35 mouse cellular contexts compared by ENCODE assay signal in the genomic region with DNA sequence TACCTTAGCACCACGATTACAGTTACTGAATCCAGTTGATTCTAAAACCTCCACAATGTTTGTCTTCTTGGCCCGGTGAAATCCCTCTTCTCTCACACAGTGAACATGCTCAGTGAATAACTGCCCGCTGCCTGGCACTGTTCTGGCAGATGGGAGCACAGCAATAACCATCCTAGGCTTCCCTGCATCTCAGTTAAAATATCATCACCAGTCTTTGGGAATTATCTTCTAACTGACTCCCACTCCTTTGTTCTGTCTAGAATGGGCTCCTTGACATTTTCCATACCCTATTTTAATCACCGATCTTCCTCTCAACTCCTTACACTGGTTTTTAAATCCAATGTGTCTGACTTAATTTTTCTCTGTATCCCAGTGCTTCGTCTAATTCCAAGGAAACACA. TPM values are rescaled to one million over a fixed set of nuclear protein-coding genes. Genes with fewer than 3 reads are reported as not detected.
"Had no signal": no experiment of that assay in that cellular context is flagged by ENCODE, and none has a peak within 500 bp of the region (broad histone marks: within the 10 kb centered on the region; RNA-seq: fewer than 3 reads in every experiment).

No protein-coding gene starts in this region.

- H3K27me3 ChIP-seq: intestine, embryonic 15.5 days; liver, embryonic 13.5 days had no signal

- H3K9ac ChIP-seq: heart, embryonic 12.5 days; hindbrain, embryonic 12.5 days; hindbrain, embryonic 14.5 days; intestine, embryonic 15.5 days; limb, embryonic 12.5 days; liver, embryonic 13.5 days had no signal

- H3K4me1 ChIP-seq: intestine, embryonic 15.5 days had no signal

- H3K36me3 ChIP-seq: heart, embryonic 10.5 days; heart, embryonic 12.5 days; hindbrain, embryonic 10.5 days; hindbrain, embryonic 12.5 days; intestine, embryonic 15.5 days; limb, embryonic 10.5 days; limb, embryonic 12.5 days; liver, embryonic 13.5 days had no signal

- ATAC-seq: hindbrain, embryonic 16.5 days; inflammation-experienced regulatory T-cells, adult 6 months; intestine, embryonic 15.5 days; intestine, postnatal 0 days had no signal

- DNase-seq: gastrocnemius, adult 2 months; gastrocnemius, postnatal 10 days; gastrocnemius, postnatal 25 days; heart, adult 18-20 months; heart, postnatal 10 days; heart, postnatal 4 days; kidney, adult 18-20 months; kidney, adult 8-10 months; kidney, postnatal 10 days; kidney, postnatal 25 days; kidney, postnatal 4 days; liver; liver, embryonic 13.5 days had no signal

- H3K9me3 ChIP-seq: heart, embryonic 10.5 days; hindbrain, embryonic 10.5 days; hindbrain, embryonic 12.5 days; intestine, embryonic 15.5 days; limb, embryonic 10.5 days; limb, embryonic 12.5 days; liver, embryonic 13.5 days had no signal

- H3K4me2 ChIP-seq: heart, embryonic 12.5 days; hindbrain, embryonic 12.5 days; hindbrain, embryonic 14.5 days; intestine, embryonic 15.5 days; limb, embryonic 12.5 days; liver, embryonic 11.5 days; liver, embryonic 13.5 days had no signal

- H3K4me3 ChIP-seq: gastrocnemius, adult 2 months; heart, embryonic 10.5 days; heart, embryonic 12.5 days; hindbrain, embryonic 10.5 days; hindbrain, embryonic 12.5 days; intestine, embryonic 15.5 days; limb, embryonic 10.5 days; limb, embryonic 12.5 days; liver, embryonic 13.5 days had no signal

- H3K27ac ChIP-seq: gastrocnemius, adult 2 months; heart, embryonic 10.5 days; hindbrain, embryonic 10.5 days; hindbrain, embryonic 12.5 days; hindbrain, embryonic 14.5 days; intestine, embryonic 15.5 days; limb, embryonic 10.5 days; limb, embryonic 12.5 days; liver, embryonic 13.5 days had no signal

RNA-seq across cellular contexts. Expression of a gene that starts 3.3 kb away (rescaled TPM):
- total RNA-seq: gastrocnemius, adult 2 months; gastrocnemius, postnatal 10 days; gastrocnemius, postnatal 25 days; gastrocnemius, postnatal 4 days; granulocyte monocyte progenitor cell, adult 5-6 weeks; heart, adult 18-20 months; heart, adult 8-10 months; heart, postnatal 10 days; heart, postnatal 25 days; layer of hippocampus, postnatal 10 days; layer of hippocampus, postnatal 25 days; left cerebral cortex, adult 8-10 months had no signal
- polyA plus RNA-seq: hindbrain, embryonic 10.5 days; hindbrain, embryonic 12.5 days; hindbrain, embryonic 16.5 days; inflammation-experienced regulatory T-cells, adult 6 months; intestine, embryonic 15.5 days; intestine, postnatal 0 days; kidney, embryonic 14.5 days; kidney, embryonic 16.5 days; limb, embryonic 10.5 days; limb, embryonic 14.5 days; liver, embryonic 11.5 days; liver, embryonic 13.5 days had no signal
